Mouse (Mus musculus): ENCODE data around the gene Dnajb11. TPM values are rescaled to one million over a fixed set of nuclear protein-coding genes. Genes with fewer than 3 reads are reported as not detected.

Dnajb11 gene
- polyA plus RNA-seq, 1 experiment from 2014 or later = 112 TPM

Other genes with a start within 250 kb of the Dnajb11 start
- gene Dgkg, start 200.6 kb upstream of the Dnajb11 start, polyA plus RNA-seq (2014; fragmentation: Nextera tagmentation; extraction: Ambion mirVana) = 0.17 and 0.51 TPM in 2 replicates
- gene Crygs, start 46.3 kb upstream of the Dnajb11 start, polyA plus RNA-seq (2014; fragmentation: Nextera tagmentation; extraction: Ambion mirVana) = 0.26 TPM in 1 of 2 replicates, not detected in the other
- gene Tbccd1, start 176 bp upstream of the Dnajb11 start, polyA plus RNA-seq (2014; fragmentation: Nextera tagmentation; extraction: Ambion mirVana) = 25.3 and 36.0 TPM in 2 replicates
- 0.31 and 1.1 TPM in 2 replicates for gene Ahsg, start 33.4 kb downstream of the Dnajb11 start, polyA plus RNA-seq (2014; fragmentation: Nextera tagmentation; extraction: Ambion mirVana)
- gene Fetub, start 60.5 kb downstream of the Dnajb11 start, polyA plus RNA-seq (2014; fragmentation: Nextera tagmentation; extraction: Ambion mirVana) = not detected in 2 replicates
- gene Hrg, start 93.2 kb downstream of the Dnajb11 start, polyA plus RNA-seq (2014; fragmentation: Nextera tagmentation; extraction: Ambion mirVana) = not detected in 2 replicates
- gene Kng2, start 171.6 kb downstream of the Dnajb11 start, polyA plus RNA-seq (2014; fragmentation: Nextera tagmentation; extraction: Ambion mirVana) = 1.4 and 2.5 TPM in 2 replicates
- 0.20 and 0.49 TPM in 2 replicates for gene Kng1, start 200.0 kb downstream of the Dnajb11 start, polyA plus RNA-seq (2014; fragmentation: Nextera tagmentation; extraction: Ambion mirVana)
- 215 and 226 TPM in 2 replicates for gene Eif4a2, start 249.6 kb downstream of the Dnajb11 start, polyA plus RNA-seq (2014; fragmentation: Nextera tagmentation; extraction: Ambion mirVana)

Measured in kidney, embryonic 14.5 days (tissue).